Mouse (Mus musculus): Measurements from ENCODE around the gene Ddx39. TPM values are rescaled to one million over a fixed set of nuclear protein-coding genes. Genes with fewer than 3 reads are reported as not detected.

The Ddx39 gene
- polyA plus RNA-seq, 1 experiment from 2014 or later = 110 TPM

- Histone ChIP-seq H3K9me3 (replicated peaks; ENCODE audit: low read length) (no peaks in the 10 kb centered on the region), H3K4me3 (replicated peaks; ENCODE audit: low read depth, low read length) (no peak overlapping the region), H3K27me3 (ENCODE audit: insufficient read depth, low read length) (no peaks in the 10 kb centered on the region), H3K27ac (peak overlapping the region; percentile 47; the same call in 1 of the 2 replicates), H3K9ac (ENCODE audit: low read depth, low read length) (no peak overlapping the region), H3K4me1 (replicated peaks; ENCODE audit: insufficient read depth, low read length) (peaks cover 34% of the 10 kb centered on the region), H3K36me3 (ENCODE audit: insufficient read depth, low read length) (peaks cover 38% of the 10 kb centered on the region), H3K4me2 (ENCODE audit: low read length) (peak overlapping the region; percentile 60)
- no peak for DNase-seq (ENCODE audit: low spot score)
- no peak for TF ChIP-seq CTCF (IDR thresholded peaks at IDR 0.05; ENCODE audit: low read depth)
- ATAC-seq (replicated peaks; ENCODE audit: low FRiP score, low read depth) = no peak
- WGBS = 71% methylated on average over 16 of the region's 16 CpGs
Observed at GRCm38 (mm10) chr8:83669013-83669412, 46.0 kb upstream of the Ddx39 start.

GRCm38 (mm10) chr8:83672936-83673335 lies 42.0 kb upstream of the Ddx39 start:
- H3K36me3 ChIP-seq (ENCODE audit: insufficient read depth, low read length) = peaks cover 57% of the 10 kb centered on the region
- peaks cover 6% of the 10 kb centered on the region for H3K4me1 ChIP-seq (replicated peaks; ENCODE audit: insufficient read depth, low read length)
- ATAC-seq (replicated peaks; ENCODE audit: low FRiP score, low read depth) (no peak), DNase-seq (ENCODE audit: low spot score) (peak; percentile 39)
- no peaks in the 10 kb centered on the region for H3K9me3 ChIP-seq (replicated peaks; ENCODE audit: low read length)
- no peak overlapping the region for H3K4me2 ChIP-seq (ENCODE audit: low read length)
- H3K27ac ChIP-seq = no peak overlapping the region
- H3K9ac ChIP-seq (ENCODE audit: low read depth, low read length) = no peak overlapping the region
- H3K27me3 ChIP-seq (ENCODE audit: insufficient read depth, low read length) = no peaks in the 10 kb centered on the region
- H3K4me3 ChIP-seq (replicated peaks; ENCODE audit: low read depth, low read length) = no peak overlapping the region
- WGBS = 52% methylated on average over 5 of the region's 5 CpGs
- TF ChIP-seq CTCF (IDR thresholded peaks at IDR 0.05; ENCODE audit: low read depth) = peak; percentile 10; the same call in 1 of the 2 replicates

- WGBS = 91% methylated on average over 5 of the region's 5 CpGs
- DNase-seq (ENCODE audit: low spot score) = no peak
- H3K27ac ChIP-seq = no peak overlapping the region
- no peak overlapping the region for H3K9ac ChIP-seq (ENCODE audit: low read depth, low read length)
- H3K27me3 ChIP-seq (ENCODE audit: insufficient read depth, low read length) = no peaks in the 10 kb centered on the region
- no peaks in the 10 kb centered on the region for H3K4me1 ChIP-seq (replicated peaks; ENCODE audit: insufficient read depth, low read length)
- no peak overlapping the region for H3K4me3 ChIP-seq (replicated peaks; ENCODE audit: low read depth, low read length)
- H3K36me3 ChIP-seq (ENCODE audit: insufficient read depth, low read length) = peaks cover 69% of the 10 kb centered on the region
- no peak overlapping the region for H3K4me2 ChIP-seq (ENCODE audit: low read length)
- ATAC-seq (replicated peaks; ENCODE audit: low FRiP score, low read depth) = no peak
- H3K9me3 ChIP-seq (replicated peaks; ENCODE audit: low read length) = no peaks in the 10 kb centered on the region
- no peak for TF ChIP-seq CTCF (IDR thresholded peaks at IDR 0.05; ENCODE audit: low read depth)
Observed at GRCm38 (mm10) chr8:83674497-83674896, 40.5 kb upstream of the Ddx39 start.

- WGBS = 94% methylated on average over 12 of the region's 12 CpGs
- Histone ChIP-seq H3K27ac (no peak overlapping the region), H3K36me3 (ENCODE audit: insufficient read depth, low read length) (peaks cover 77% of the 10 kb centered on the region), H3K4me1 (replicated peaks; ENCODE audit: insufficient read depth, low read length) (peaks cover 5% of the 10 kb centered on the region; the same call in 1 of the 2 replicates), H3K9me3 (replicated peaks; ENCODE audit: low read length) (no peaks in the 10 kb centered on the region), H3K9ac (ENCODE audit: low read depth, low read length) (no peak overlapping the region), H3K4me3 (replicated peaks; ENCODE audit: low read depth, low read length) (no peak overlapping the region), H3K27me3 (ENCODE audit: insufficient read depth, low read length) (no peaks in the 10 kb centered on the region), H3K4me2 (ENCODE audit: low read length) (no peak overlapping the region)
- no peak for TF ChIP-seq CTCF (IDR thresholded peaks at IDR 0.05; ENCODE audit: low read depth)
- ATAC-seq (replicated peaks; ENCODE audit: low FRiP score, low read depth) (no peak), DNase-seq (ENCODE audit: low spot score) (no peak)
Observed at GRCm38 (mm10) chr8:83679866-83680265, 35.1 kb upstream of the Ddx39 start.

- no peak overlapping the region for H3K4me2 ChIP-seq (ENCODE audit: low read length)
- ATAC-seq (replicated peaks; ENCODE audit: low FRiP score, low read depth) = no peak
- no peak overlapping the region for H3K9ac ChIP-seq (ENCODE audit: low read depth, low read length)
- no peaks in the 10 kb centered on the region for H3K27me3 ChIP-seq (ENCODE audit: insufficient read depth, low read length)
- no peaks in the 10 kb centered on the region for H3K9me3 ChIP-seq (replicated peaks; ENCODE audit: low read length)
- H3K27ac ChIP-seq = peak overlapping the region; percentile 60; the same call in 1 of the 2 replicates
- TF ChIP-seq CTCF (IDR thresholded peaks at IDR 0.05; ENCODE audit: low read depth) = no peak
- H3K36me3 ChIP-seq (ENCODE audit: insufficient read depth, low read length) = peaks cover 82% of the 10 kb centered on the region
- H3K4me3 ChIP-seq (replicated peaks; ENCODE audit: low read depth, low read length) = no peak overlapping the region
- peaks cover 5% of the 10 kb centered on the region; the same call in 1 of the 2 replicates for H3K4me1 ChIP-seq (replicated peaks; ENCODE audit: insufficient read depth, low read length)
- 74% methylated on average over 5 of the region's 5 CpGs for WGBS
- DNase-seq (ENCODE audit: low spot score) = no peak
Observed at GRCm38 (mm10) chr8:83680603-83681002, 34.4 kb upstream of the Ddx39 start.

- no peaks in the 10 kb centered on the region for H3K27me3 ChIP-seq (ENCODE audit: insufficient read depth, low read length)
- no peak overlapping the region for H3K9ac ChIP-seq (ENCODE audit: low read depth, low read length)
- no peak overlapping the region for H3K4me2 ChIP-seq (ENCODE audit: low read length)
- peaks cover 84% of the 10 kb centered on the region for H3K36me3 ChIP-seq (ENCODE audit: insufficient read depth, low read length)
- DNase-seq (ENCODE audit: low spot score) (peak; percentile 68), ATAC-seq (replicated peaks; ENCODE audit: low FRiP score, low read depth) (peak; percentile 62)
- peak overlapping the region; percentile 60 for H3K27ac ChIP-seq
- H3K4me3 ChIP-seq (replicated peaks; ENCODE audit: low read depth, low read length) = no peak overlapping the region
- H3K4me1 ChIP-seq (replicated peaks; ENCODE audit: insufficient read depth, low read length) = peaks cover 5% of the 10 kb centered on the region; the same call in 1 of the 2 replicates
- no peaks in the 10 kb centered on the region for H3K9me3 ChIP-seq (replicated peaks; ENCODE audit: low read length)
- peak; percentile 19; the same call in 1 of the 2 replicates for TF ChIP-seq CTCF (IDR thresholded peaks at IDR 0.05; ENCODE audit: low read depth)
- 11% methylated on average over 6 of the region's 6 CpGs for WGBS
Observed at GRCm38 (mm10) chr8:83681099-83681498, 33.9 kb upstream of the Ddx39 start.

GRCm38 (mm10) chr8:83684517-83684916 lies 30.5 kb upstream of the Ddx39 start:
- no peaks in the 10 kb centered on the region for H3K27me3 ChIP-seq (ENCODE audit: insufficient read depth, low read length)

More at GRCm38 (mm10) chr8:83684517-83684916, 30.5 kb upstream of the Ddx39 start:
- WGBS = 95% methylated on average over 9 of the region's 9 CpGs
- TF ChIP-seq CTCF (IDR thresholded peaks at IDR 0.05; ENCODE audit: low read depth) = no peak
- Histone ChIP-seq H3K9ac (ENCODE audit: low read depth, low read length) (no peak overlapping the region), H3K4me3 (replicated peaks; ENCODE audit: low read depth, low read length) (no peak overlapping the region), H3K9me3 (replicated peaks; ENCODE audit: low read length) (no peaks in the 10 kb centered on the region), H3K4me2 (ENCODE audit: low read length) (no peak overlapping the region), H3K36me3 (ENCODE audit: insufficient read depth, low read length) (peaks cover 74% of the 10 kb centered on the region), H3K27ac (no peak overlapping the region), H3K4me1 (replicated peaks; ENCODE audit: insufficient read depth, low read length) (peaks cover 5% of the 10 kb centered on the region; the same call in 1 of the 2 replicates)
- no peak for ATAC-seq (replicated peaks; ENCODE audit: low FRiP score, low read depth)
- no peak for DNase-seq (ENCODE audit: low spot score)

All from kidney, postnatal 0 days (tissue).